Mouse (Mus musculus): ENCODE data around the gene Rnaset2b. TPM values are rescaled to one million over a fixed set of nuclear protein-coding genes. Genes with fewer than 3 reads are reported as not detected.
"Not testable (repeated sequence)": the region's sequence is repeated elsewhere in the genome, so short reads cannot be mapped to it uniquely, and the experiment has no call there.

Gene Rnaset2b
- polyA plus RNA-seq, 1 experiment from 2014 or later, result 304 TPM

DNA sequence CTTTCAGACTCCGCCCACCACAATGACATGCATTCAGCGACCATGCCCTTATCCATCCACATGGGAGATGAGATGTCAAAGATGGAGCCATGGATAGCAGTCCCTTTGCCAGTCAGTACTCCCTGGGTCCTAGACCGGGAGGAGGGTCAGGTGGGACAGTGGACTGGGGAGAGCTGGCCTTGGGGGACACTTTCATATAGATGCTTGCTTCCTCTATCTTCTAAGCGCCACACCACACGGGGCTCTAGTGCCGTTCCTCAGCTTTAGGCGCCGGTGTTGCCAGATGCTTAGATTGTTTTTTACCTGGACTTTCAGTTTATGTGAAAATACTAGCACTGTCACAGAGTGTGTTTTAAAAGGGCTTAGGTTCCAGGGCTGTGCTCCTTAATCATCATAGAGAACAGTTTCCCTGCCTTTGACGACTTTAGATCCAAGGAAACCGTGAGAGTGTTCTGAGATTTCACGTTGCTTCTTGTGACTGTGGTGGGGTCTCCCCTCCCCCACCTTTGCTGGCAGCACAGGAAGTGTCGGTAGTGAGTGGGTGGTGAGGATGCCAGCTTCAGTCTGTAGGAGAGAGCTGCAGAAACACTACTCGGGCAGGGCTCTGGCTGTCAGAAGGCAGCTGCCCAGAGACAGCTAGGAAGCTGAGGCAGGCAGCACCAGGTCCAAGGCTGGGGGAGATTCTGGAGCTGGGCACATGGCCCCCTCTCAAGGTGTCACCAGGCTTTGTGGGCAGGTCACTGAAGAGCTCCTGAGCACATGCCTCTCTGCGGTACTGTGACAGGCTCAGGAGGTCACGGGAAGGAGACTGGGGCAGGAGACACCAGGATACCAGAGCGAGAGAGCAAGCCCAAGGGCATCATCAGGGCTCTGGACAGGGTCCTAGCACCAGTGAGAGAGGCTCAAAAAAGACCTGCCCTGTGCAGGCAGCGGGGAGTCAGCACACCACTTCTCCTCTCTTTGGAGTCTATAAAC, 63.0 kb downstream of the Rnaset2b start:
- not testable (repeated sequence) for H3K4me1 ChIP-seq (ENCODE audit: control insufficient read depth in 2 of 2, insufficient read depth in 2 of 2, low read length in 2 of 2); H3K4me2 ChIP-seq (ENCODE audit: low read length); H3K9me3 ChIP-seq (ENCODE audit: control insufficient read depth, low read length); ATAC-seq (ENCODE audit: insufficient number of reproducible peaks, insufficient read depth, low FRiP score, low read depth); H3K36me3 ChIP-seq (ENCODE audit: control insufficient read depth, insufficient read depth, low read length); H3K9ac ChIP-seq (ENCODE audit: low read length); H3K4me3 ChIP-seq (ENCODE audit: control insufficient read depth in 1 of 2, insufficient read depth in 1 of 2, low read depth in 1 of 2, low read length in 2 of 2); H3K27me3 ChIP-seq (ENCODE audit: control insufficient read depth, insufficient read depth, low read length); H3K27ac ChIP-seq (replicated peaks in 1 of 2; ENCODE audit: control insufficient read depth in 1 of 2, insufficient read depth in 1 of 2, low read depth in 2 of 2, low read length in 2 of 2)
- WGBS, result 82% methylated on average over 2 of the region's 17 CpGs

Other genes starting within 250 kb of the Rnaset2b start
- gene Ezr, start 187.8 kb upstream of the Rnaset2b start, polyA plus RNA-seq (2014; fragmentation: Nextera tagmentation; extraction: Ambion mirVana), result 102 and 115 TPM in 2 replicates
- gene Rsph3b, start 22.0 kb upstream of the Rnaset2b start, polyA plus RNA-seq (2014; fragmentation: Nextera tagmentation; extraction: Ambion mirVana), result 77.2 and 79.7 TPM in 2 replicates
- gene Tagap1, start 9.5 kb upstream of the Rnaset2b start, polyA plus RNA-seq (2014; fragmentation: Nextera tagmentation; extraction: Ambion mirVana), result 34.1 and 36.1 TPM in 2 replicates
- gene Gm49721, start 8.3 kb downstream of the Rnaset2b start, polyA plus RNA-seq (2014; fragmentation: Nextera tagmentation; extraction: Ambion mirVana), result 0.11 TPM in 1 of 2 replicates, not detected in the other
- not detected in 2 replicates for gene Gm1604a, start 54.9 kb downstream of the Rnaset2b start, polyA plus RNA-seq (2014; fragmentation: Nextera tagmentation; extraction: Ambion mirVana)
- gene Rps6ka2, start 199.5 kb downstream of the Rnaset2b start, polyA plus RNA-seq (2014; fragmentation: Nextera tagmentation; extraction: Ambion mirVana), result 42.4 and 43.7 TPM in 2 replicates

All from heart, embryonic 14.5 days (tissue).